Mouse (Mus musculus): ENCODE results near the gene Hexim2.
A peak's percentile ranks its signal among the peaks of the same experiment; 100 is the strongest.

Hexim2 gene

DNA sequence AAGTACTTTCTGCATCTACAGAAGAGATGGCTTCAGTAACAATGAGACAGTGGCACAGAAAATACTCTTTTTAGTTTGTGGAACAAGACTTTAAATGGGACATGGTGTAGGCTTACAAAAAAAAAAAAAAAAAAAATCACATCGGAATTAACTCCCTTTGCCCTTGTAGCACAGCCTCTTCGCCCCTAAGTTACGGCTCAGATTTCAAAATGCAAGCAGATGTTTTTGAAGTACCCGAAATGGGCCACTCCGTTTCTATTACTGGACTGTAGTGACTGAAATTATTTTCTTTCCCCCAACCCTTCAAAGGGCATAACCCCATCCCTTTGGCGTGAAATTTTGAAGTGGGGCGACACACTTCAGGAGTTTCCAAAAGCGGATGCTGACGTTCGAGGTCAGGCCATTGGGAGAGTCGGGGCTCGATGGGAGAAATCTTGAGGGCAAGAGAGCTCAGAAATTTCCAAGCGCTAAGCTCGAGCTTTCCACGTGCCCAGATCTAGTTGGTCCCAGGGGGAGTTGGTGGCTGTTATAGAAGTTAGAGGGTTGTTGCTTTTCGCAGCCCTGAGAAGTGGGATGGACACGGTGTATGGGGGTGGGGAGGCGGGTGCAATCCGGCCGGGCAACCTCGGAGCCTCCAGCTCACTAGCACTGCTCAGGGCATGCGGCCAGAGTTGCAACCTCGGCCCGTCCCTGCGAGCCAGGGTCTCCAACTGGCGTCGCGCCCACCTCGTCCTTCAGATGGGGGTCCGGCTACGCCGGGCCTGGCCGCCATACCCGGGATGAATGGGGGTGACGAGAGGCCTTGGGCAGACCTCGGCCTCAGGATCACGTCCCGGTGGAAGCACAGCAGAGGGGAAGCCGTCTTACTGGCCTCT is at the start of gene Hexim2:
TSS of gene Hexim2 (plus strand) at position 729 of the 875 bp plus-strand sequence.
- DNase-seq (ENCODE audit: low read depth, low spot score) = peak; percentile 54

DNA sequence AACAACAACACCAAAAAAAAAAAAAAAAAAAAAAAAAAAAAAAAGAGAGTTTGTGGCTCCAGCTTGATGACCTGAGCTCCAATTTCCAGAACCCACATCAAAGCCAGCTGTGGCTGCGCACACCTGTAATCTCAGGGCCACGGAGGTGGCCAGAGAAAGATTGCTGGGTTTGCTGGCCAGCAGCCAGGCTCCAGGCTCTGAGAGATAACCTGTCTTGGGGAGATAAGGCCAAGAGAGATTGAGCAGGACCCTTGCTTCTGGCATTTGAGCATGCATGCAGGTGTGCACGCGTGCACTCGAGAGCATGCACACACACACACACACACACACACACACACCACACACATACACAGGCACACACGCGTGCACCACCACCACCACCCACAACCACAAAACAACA is 38.9 kb upstream of the Hexim2 start:
- no peak for DNase-seq (ENCODE audit: low read depth, low spot score)

DNA sequence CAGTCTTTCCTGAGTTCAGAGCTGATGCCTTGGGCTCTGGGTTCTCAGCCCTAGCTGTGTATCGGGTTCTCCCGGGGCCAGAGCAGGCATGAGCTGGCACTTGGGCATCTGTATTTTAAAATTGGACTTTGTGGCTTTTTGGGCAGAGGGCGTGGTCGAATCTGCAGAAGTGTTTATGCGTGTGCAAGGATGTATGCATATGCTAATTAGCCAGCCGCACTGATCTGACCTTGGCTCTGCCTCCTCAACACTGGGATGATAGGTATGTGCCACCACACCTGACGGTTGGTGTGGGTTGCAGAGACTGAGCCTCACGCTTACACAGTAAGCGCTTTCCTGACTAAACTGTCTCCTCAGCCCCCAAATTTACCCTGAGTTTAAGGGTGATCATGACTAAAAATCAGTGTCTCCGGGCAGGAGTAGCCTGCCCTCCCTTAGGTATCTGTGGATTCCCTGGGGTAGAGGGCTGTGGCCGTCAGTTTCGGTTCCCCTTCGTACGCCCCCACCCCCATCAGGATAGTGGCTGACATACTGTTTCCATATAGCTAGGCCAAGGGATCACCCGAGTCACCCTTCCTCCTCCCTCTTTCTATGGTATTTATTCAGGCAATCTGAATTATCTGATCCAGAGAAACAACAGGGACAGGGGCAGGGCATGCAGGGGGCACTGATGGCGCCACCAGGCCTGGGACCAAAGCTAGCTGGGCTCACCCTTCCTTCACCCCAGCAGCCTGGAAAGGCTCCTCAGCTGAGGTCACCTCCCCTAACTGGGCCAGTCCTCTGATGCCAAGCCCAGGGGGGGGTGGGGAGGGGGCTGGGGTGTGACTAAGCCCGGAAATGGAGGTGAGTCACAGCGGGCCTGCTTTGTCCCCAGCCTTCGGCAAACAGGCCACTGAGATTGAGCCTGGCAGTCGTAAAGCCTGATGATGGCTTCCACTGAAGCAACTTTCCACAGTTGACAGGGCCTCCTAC is 38.1 kb upstream of the Hexim2 start:
- DNase-seq (ENCODE audit: low read depth, low spot score) = peak; percentile 63

DNA sequence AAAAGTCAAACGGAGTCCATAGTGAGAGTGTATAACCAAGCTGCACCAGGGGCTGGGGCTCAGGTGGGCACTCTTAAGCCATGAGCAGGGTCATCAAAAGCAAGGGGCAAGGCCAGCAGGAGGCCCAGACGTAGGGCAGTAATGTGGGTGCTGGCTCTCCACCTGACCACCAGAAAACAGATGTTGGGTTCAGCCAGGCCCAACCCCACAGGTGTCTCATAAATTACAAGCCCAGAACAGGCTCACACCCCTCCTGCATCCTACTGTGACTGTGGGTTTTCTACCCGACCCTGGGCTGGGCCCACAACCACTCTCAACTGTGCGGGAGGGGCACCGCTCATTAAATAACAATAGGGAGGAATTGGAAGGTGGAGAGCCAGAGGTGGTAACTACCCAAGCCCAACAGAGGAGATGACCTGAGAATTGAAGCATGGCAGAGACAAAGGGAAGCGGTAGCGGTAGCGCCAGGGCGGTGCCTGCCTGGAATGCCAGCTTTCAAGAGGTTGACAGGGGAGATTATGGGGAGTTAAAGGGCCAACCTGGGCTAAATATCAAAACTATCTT is 37.0 kb upstream of the Hexim2 start:
- DNase-seq (ENCODE audit: low read depth, low spot score) = peak; percentile 81

DNA sequence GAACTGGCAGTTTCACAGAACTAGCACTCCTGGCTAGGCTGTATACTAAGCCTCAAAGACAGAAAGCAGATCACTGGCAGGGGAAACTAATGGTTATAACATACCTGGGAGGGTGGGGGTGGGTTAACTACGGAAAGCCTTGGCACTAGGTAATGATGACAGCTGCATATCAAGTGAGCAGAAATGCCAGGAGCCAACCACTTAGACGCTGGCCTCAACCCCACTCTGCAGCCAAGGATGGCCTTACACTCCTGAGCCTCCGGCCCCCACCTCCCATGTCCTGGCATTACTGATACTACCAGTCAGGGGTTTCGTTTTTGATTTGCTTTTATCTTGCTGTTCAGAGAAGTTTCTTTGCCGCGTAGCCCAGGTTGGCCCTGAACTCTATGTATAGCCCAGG is 36.4 kb upstream of the Hexim2 start:
- no peak for DNase-seq (ENCODE audit: low read depth, low spot score)

DNA sequence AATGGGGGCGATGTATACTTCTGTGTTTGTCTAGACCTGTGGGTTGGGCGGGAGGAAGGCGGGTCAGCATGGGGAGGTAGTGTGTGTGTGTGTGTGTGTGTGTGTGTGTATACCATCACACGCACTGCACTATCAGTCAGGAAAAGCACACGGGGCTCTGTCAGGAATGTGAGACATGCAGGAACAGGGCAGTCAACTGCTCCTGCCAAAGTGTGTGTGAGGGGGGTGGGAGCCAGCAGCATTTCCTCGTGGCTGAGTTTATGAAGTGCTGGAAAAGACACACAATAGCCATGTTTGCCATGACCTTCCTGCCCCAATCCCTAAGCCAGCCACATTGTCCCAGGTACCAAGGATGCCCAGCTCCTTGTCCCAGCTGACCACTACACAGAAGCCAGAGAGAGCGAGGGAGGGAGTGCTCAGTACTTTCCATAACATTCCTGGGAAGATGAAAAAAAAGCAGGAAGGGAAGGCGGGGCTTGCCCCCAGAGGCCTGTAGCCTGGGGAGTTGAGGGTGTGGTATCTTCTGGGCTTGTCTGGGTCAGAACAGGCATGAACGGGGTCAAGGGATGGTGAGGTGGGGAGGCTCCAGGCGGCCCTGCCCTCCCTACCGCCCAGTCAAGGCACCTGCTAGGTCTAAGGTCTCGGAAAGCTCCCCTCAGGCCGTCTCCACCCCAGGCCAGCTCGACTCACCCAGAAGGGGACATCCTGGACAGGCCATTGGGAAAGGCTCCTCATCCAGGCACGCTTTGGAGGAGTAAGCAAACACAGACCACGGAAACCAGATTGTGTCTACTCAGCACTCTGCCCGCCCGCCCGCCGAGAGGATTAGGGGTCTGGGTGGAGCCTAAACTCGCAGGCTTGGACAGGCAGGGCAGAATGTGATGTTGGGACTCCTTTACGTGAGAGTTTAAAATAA is 35.0 kb upstream of the Hexim2 start:
- peak; percentile 67 for DNase-seq (ENCODE audit: low read depth, low spot score)

DNA sequence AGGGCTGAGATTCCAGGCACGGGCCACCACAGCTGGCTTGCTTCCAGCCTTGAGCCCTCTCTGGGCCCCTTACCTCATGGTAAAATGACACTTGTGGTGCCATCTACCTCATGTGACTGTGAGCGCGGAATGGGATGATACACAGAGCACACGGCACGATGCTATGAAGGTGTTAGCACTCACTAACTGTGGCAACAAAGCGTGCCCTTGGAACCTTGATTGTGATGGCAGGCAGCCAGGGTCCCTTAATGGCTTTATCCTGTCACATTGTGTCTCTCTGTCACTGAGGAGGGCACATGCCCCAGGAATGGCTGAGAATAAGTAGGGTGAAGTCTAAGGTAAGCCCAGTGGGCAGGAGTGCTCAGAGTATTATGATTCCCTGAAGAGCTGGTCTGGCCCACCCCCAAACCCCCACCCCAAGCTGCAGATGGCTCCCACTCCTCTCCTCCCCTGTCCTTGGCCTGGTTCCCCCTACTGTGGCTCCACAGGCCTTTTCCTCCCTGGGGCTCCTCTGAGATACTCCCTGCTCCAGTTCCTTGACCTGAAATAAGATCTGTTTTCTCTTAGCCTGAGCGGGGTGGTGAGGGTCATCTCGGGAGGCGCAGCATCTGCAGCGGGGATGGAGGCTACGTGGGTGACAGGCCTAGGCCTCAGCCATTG is 33.6 kb upstream of the Hexim2 start:
- DNase-seq (ENCODE audit: low read depth, low spot score) = no peak

DNA sequence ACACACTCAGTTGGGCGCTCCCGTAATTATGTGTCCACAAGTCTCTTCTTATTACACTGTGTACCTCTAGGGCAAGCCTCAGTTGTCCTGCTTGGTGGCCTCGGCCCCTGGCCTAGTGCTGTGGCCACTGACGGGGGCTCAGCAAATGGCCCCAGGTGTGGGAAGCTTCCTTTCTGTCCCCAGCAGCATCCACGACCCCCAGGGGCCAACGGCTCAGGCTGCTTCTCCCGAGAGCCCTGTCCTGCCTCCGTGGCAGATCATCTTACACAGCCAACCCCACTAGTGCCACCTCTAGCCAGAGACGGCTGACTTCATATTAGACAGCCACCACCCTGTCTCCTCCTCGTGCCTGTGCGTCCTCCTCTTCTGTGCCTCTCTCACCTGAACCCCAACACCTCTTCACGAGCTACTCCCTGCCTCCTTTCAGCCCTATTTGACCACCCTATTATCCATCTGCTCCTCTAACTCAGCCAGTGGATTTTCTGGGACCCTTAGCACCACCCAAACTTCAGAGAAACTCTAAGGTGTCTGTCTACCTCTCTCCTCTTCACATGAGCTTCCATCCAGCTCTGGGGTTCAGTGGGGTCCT is 32.8 kb upstream of the Hexim2 start:
- no peak for DNase-seq (ENCODE audit: low read depth, low spot score)

DNA sequence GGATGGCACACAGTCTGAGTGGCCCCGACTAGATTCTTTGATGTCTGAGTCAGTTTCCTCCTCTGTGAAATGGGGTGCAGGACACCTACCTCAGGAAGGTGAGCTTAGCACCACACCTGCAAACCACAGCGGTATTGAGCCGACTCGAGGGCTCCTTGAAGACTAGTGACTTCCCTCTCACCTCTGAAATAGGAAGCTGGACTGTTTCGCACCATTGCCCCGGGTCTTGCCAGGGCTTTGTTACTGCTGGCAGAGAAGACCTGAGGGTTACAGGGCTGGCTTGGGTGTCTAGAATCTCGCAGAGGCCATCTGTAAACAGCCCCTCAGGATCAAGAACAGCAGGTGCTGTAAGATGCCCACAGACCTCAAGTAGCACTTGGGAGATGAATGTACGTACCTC is 31.9 kb upstream of the Hexim2 start:
- no peak for DNase-seq (ENCODE audit: low read depth, low spot score)

DNA sequence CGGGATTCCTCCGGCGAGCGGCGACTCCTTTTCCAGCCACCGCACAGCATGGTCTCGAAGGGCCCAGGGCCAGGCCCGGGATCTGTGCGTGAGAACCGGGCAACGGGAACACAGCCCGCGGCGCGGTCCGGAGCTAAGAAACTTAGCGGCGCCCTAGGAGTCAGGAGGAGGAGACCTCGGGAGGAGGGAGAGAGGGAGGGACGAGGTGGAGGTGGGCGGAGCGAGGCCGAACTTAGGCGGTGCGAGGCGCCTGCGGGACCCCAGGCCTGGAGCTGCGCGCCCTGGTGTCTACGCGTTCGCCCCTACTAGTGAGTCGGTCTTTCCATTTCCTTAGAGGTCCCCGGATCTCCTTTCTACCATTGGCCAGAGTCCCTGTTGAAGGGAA is 30.8 kb upstream of the Hexim2 start, which contains the start of the genes Plcd3 and Acbd4:
TSS of gene Plcd3 (minus strand) at position 178 of the 385 bp plus-strand sequence.
TSS of gene Acbd4 (plus strand) at position 202 of the 385 bp plus-strand sequence.
- peak; percentile 88 for DNase-seq (ENCODE audit: low read depth, low spot score)

DNA sequence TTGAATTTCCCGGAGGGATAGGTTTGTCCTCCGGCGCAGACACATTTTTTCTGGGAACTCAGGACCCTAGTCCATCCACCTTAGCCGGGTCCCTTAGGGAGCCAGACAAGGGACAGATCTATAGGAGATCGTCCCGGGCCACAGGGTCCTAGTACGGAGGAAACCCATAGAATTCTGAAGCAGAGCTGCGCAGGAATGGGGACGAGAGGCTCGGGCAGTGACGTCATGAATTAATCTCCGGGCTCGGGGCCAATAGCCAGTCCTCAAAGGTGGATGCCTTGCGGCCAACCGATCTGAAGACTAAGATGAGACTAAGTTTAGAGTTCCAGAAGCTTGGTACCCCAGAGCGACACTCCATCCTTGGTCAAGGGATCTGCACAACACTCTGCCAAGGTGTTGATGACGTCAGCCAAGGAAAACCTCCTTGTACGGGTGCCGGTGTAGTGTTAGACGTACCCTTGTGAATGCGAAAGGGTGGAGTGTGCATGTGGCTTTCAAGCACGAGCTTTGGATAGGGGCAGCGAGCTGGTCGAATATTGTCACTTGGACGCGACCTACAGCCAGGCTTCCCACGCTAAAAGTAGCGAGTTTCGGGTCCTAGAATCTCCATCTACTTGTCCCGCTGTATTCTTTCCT is 30.2 kb upstream of the Hexim2 start:
- peak; percentile 49 for DNase-seq (ENCODE audit: low read depth, low spot score)

DNA sequence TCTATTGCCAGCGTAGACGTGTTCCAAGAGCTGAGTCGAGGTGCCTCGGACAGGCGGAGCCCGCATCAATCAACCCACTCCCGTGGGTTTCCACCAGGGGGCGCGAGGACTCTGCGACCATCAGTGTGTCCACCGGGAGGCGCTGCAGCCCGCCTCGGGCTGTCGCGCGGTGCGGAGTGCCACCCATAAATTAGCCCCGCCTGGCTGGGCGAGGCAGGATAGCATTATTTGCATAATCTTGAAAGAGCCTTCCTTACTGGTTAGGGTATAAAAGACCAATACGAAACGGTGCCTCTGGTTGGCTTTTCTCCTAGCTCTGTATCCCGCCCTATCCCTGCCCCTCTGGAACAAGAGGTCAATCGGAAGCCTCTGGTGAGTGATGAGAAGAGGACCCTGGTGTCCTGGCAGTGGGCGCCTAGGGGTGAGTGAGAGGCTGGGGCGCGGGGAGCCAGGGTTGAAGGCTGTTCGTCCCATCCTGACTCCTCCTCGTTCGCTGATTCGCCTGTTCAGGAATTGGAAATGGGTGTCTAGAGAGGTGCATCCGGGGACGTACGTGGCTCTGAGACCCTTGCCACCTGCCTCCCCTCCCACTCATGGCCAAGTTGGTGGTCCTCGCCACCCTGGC is 29.4 kb upstream of the Hexim2 start:
- peak; percentile 99 for DNase-seq (ENCODE audit: low read depth, low spot score)

DNA sequence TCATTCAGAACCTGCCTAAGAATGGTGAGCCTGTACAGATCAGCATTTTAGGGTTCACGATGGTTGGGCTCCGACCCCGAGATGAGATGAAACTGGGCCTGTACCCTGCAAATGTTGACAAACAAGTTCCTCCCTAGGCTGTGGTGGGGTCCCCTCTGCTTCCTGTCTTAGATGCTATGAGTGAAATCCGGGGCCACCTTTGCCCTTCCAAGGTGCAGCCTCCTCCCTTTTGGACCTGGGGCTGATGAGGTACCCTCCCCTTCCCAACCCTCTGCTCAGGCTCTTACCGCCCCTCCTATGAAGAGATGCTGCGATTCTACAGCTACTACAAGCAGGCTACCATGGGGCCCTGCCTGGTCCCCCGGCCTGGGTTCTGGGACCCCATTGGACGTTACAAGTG is 28.6 kb upstream of the Hexim2 start:
- no peak for DNase-seq (ENCODE audit: low read depth, low spot score)

DNA sequence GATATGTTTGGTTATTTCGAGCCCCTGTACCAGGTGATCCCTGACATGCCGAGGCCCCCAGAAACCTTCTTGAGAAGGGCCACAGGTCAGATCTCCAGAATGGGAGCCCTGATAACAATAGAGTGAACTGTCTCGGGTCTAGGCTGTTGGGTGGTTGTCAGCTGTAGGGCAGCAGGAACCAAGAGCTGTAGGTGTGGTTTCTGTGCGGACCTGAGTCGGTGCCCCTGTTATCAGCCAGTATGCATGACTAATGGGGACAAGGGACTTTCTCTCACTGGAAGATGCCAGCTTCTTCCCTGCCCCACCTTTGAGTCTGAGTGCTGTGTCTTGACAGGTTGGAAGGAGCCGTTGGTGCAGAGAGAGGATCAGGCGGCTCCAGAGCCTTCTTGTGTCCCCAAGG is 27.8 kb upstream of the Hexim2 start:
- DNase-seq (ENCODE audit: low read depth, low spot score) = no peak

DNA sequence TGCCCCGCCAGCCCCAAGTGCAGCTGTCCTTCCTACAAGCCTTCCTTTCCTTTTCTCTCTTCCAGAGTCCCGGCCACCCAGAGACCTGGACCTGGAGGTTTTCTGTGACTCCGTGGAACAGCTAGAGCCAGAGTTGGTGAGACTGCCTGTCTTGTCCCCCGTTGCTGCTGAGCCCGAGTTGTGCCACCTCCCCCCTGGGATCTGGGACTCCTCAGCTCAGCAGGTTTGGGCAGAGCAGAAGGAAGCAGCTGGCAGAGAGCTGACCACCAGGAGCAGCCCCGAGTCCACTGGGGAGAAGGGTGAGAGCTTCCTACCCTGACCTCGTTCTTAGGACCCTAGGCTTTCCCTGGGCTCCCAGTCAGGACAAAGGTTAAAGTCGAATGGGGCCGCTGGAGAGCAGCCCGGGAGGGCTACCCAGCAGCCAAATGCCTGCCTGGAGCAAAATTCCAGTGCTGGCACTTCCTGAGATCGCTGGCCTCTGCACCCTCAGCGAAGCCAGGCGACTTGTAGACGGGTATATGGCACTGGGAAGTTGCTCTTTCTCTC is 27.0 kb upstream of the Hexim2 start:
- DNase-seq (ENCODE audit: low read depth, low spot score) = no peak

DNA sequence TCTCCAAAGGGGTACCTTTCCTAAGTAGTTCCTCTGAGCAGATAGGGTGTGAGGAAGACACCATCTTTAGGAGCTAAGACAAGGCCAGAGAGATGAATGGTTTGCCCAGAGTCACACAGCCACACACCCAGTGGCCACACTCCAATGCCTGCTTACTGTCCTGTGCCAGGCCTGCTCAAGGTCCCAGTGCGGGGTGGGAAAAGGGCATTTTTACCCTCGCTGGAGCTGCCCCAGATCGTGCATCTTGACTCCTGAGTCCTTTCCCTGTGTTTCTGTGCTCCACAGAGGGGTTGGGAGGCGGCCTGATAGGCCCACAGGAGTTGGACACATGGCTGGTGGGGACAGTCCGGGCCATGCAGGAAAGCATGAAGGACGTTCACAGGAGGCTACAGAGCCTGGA is 26.4 kb upstream of the Hexim2 start:
- DNase-seq (ENCODE audit: low read depth, low spot score) = no peak

DNA sequence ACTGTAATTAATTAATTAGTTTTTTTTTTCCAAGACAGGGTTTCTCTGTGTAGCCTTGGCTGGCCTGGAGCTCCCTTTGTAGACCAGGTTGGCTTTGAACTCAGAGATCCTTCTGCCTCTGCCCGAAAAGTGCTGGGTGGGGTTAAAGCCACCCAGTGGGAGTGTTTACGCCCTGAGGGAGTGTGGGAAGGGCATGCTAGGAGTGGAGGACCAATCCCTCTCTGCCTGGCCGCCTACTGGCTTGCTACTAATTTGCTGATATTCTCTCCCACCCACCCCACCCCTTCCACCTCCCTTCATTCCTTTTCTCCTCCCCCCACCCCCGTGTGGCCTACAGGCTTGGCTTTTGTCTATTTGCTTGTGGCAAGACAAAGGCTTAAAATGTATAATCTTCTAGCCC is 25.8 kb upstream of the Hexim2 start:
- DNase-seq (ENCODE audit: low read depth, low spot score) = peak; percentile 91

DNA sequence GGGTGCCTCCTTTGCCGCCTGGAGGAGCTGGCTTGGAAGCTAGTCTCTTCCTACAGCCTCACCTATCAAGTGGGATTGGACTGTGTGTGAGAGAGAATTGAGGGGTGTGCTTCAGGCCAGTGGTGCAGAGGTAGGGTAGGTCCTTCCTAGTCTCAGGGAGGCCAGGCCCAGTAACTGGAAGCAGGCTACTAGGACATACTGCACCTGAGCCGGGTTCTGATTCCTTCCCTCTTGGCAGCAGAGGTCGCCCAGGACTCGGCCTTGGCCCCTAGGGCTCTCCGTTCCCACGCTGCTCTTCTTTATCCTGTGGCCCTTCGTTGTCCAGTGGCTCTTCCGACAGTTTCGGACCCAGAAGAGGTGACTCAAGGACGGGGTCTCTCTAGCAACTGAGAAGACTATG is 20.9 kb upstream of the Hexim2 start:
- peak; percentile 12 for DNase-seq (ENCODE audit: low read depth, low spot score)

Measured in ZHBTc4 (cell line).